Mouse (Mus musculus) layer of hippocampus, adult 18-20 months (tissue): Measurements from ENCODE around the gene Ppat. TPM values are rescaled to one million over a fixed set of nuclear protein-coding genes. Genes with fewer than 3 reads are reported as not detected.
"Not testable (repeated sequence)": the region's sequence is repeated elsewhere in the genome, so short reads cannot be mapped to it uniquely, and the experiment has no call there.

Experiments
- DNase-seq, 2 experiments: peaks; one replicate each; pipeline ENCODE4 v3.0.0; 2022; ENCODE audit warnings: low spot score in 2 of 2
- long read RNA-seq: library from polyadenylated mRNA; stranded (forward); transcript quantifications from one replicate; pipeline ENCODE4 v2.0.0, GENCODE M21; 2021
- total RNA-seq, 2 experiments: library from RNA; stranded (reverse); gene quantifications; 2 replicates each; pipeline ENCODE4 v1.2.3; 2021

Ppat gene
- 10 to 100 TPM; 16.2 to 17.8 TPM for total RNA-seq
- long read RNA-seq, transcript Ppat-202 (11 exons, 3,981 nt), result major isoform, 10 of 14 reads
- long read RNA-seq, partial matches to known transcripts, result 1 of 14 reads
- long read RNA-seq, other reads (novel, unspliced or antisense), result 3 of 14 reads

DNA sequence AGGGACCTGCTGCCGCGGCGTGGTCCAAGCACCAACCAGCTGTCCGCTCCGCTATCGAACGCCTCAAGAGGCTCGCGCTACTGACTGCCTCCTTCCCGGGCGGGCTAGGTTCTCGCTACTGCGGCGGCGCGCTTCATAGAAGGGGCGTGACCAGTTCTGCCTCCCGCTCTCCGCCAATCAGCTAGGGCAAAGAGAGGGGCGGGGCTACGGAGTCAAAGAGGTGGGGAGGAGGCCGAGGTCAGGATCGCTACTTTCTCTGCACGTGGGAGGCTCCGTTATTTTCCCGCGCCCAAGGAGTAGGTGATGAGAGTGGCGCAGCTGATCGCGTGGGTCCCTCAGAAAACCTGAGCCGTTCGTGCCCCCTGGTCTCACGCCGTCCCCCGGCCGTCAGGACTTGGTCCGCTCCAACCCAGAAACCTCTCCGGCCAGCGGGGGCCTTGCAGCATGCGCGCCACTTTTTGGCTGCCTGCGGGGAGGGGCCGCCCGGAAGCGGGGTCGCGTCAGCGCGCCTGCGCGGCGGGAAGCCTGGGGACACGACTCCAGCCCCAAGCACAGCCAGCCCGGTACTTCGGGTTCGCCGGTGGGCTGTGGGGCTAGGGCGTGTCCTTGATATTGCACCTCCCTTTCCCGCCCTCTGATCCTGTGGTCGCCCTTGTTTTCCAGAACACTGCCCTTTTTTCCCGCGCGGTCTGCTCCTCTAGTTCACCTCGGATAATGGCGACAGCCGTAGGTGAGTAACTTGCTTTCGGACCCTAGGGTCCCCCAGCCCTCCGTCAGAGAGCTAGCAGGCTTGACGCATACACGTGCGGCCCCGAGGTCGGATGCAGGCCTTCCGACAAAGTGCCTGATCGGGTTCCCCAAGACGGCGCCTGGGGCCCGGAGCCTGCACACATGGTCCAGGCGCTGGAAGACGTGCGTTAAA, at the start of gene Ppat, which contains the start of gene Paics:
Ppat (minus strand) TSS at position 473 of the 922 bp plus-strand sequence.
Paics (plus strand) TSS at position 202 of the 922 bp plus-strand sequence.
- peak; percentile 95 to 97 for DNase-seq

- DNase-seq, result peak in 1 of 2 experiments; percentile 46
These were observed 47.0 kb upstream of the Ppat start for GRCm38 (mm10) chr5:76998416-76998815.

GRCm38 (mm10) chr5:76993174-76993814, 41.9 kb upstream of the Ppat start:
- no peak for DNase-seq

DNA sequence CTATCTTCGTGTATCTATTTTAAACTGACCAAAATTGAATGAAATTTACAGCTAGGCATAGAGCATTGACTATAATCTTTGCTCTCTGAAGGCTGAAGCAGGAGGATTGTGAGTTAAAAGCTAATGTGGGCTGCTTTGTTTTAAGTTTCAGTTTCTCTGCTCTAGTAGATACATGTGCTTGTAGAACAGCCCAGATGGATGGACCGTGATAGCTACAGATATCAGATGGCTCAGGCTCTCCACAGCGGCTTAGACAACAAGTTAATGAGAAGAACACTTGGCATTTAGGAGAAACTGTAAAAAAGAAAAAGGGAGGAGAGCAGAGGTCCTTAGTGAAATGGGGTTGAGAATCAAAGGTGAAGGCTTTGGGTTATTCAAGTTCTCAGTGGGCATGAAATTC, 39.4 kb upstream of the Ppat start:
- DNase-seq, result peak in 1 of 2 experiments; percentile 32

DNA sequence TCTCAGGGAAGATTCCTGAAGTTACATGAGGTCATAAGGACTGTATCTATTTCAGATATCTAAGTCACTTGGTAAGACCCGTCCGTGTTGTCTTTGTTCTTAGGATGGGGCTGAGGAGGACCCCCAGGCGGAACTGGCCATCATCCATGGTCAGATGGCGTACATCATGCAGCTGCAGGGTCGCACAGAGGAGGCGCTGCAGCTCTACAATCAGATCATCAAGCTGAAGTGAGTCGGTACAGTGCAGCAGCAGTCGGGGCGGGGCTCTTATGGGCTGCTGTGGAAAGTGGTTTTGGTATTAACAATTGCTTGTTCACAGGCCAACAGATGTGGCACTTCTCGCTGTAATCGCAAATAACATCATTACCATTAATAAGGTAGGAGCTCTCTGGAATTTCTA, 32.6 kb upstream of the Ppat start:
- DNase-seq, result no peak

DNA sequence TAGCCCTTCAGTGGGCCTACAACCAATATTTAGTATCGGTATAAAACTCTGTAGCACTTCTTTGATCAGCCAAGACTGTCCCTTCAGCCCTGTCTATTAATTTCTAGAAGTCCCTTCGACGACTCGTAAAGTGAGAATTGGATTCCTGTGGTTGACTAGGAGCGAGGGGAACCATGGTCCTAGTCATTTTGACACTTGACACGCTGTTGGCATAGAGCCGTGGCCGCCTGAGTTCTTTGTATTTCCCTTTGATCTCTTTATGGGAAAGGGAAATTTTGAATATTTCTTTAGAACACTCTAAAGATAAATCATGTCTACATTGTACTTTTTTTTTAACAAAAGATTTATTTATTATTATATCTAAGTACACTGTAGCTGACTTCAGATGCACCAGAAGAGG, 24.4 kb upstream of the Ppat start:
- no peak for DNase-seq

GRCm38 (mm10) chr5:76974554-76975285, 23.3 kb upstream of the Ppat start, which contains the start of gene Srp72:
Srp72 (plus strand) TSS chr5:76974683.
- DNase-seq, result peak; percentile 58 to 84

DNA sequence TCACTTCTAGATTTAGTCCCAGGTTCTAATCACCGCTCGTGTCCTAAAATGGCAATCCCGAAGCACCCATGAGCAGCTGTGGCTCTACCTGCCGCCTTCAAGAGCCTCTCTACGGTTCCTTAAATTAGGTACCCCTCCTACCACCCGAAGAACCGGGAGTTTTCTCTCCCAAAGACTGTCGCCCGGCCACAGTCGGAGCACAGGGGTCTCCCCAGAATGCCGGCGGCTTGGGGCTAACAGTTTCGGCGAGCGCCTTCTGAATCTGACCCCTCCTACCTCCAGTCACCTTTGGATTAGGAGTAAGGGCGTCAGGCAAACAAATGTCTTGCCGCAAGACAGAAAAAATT, 22.8 kb upstream of the Ppat start:
- DNase-seq, result peak in 1 of 2 experiments; percentile 17

DNA sequence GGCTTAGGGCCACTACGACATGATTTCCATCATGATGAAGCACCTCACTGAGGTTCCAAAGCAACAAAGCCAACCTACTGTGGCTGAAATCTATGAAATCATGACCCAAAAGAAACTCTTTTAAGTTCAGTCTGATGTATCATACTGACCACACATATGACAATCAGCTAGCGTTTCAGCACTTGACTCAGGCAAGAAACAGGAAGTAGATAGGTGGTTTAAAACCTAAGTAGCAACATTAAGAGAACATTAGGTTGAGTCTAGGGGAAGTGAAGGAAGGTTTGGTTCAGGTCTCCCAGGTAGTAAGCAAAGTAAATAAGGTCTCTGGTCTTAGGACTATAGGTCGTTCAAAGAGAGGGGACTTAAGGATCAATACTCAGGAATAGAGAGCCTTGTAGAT, 22.1 kb upstream of the Ppat start:
- DNase-seq, result no peak

- DNase-seq, result not testable (repeated sequence)
These were observed 19.7 kb upstream of the Ppat start for GRCm38 (mm10) chr5:76971115-76971514.

DNA sequence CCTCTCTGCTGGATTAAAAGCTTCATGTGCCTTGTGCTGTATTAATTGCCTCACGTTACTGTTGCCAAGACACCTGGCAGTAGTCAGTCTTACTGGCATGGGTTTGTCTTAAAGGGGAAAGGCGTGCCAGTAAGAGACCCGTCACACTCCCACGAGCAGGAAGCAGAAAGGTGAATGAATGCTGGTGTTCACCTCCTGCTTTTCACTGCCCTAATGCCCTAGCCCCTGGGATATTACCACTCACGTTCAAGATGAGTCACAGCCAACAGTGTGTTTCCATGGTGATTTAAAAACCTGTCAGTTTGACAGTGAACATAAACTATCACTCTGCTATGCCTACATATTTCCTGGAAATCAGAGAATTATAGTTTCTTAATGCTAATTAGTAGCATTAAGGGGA, 17.9 kb upstream of the Ppat start:
- DNase-seq, result no peak

DNA sequence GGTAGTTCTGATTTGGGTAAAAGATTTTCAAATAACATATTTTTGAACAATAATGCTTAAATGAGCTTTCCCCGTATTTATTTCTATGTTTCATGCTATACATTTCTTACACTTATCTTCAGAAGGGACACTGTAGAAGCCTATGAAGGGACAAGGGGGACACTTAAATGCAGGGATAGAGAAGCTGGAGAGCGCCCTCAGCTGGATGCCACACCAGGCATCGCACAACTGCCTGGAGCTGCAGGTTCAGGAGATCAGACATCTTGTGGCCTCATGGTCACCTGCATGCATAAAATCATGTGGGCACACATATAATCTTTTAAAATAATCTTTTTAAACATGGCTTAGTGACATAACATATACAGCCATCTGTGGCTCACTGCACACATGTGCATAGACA, 13.3 kb upstream of the Ppat start:
- DNase-seq, result no peak

DNA sequence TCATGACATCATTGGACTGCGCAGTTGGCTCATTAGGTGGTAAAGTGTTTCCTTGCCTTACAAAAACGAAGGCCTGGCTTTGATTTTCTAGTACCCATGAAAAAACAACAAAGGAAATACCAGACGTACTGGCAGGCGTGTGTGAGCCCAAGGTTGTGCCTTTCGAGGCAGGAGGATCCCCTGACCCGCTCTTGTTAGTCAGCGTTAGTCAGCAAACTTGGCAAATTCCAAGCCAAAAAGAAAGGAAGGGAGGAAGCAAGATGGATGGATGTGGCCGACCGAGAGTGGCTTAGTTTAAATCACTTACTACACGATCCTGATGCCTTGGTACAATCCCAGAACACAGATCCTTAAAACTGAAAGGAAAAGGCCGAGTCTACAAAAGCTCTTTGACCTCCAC, 11.2 kb upstream of the Ppat start:
- no peak for DNase-seq

- DNase-seq, result no peak
These were observed 8.2 kb upstream of the Ppat start for GRCm38 (mm10) chr5:76959587-76959986.

- DNase-seq, result no peak
These were observed 6.6 kb upstream of the Ppat start for GRCm38 (mm10) chr5:76957954-76958353.

- no peak for DNase-seq
These were observed 4.1 kb upstream of the Ppat start for GRCm38 (mm10) chr5:76955474-76955873.

DNA sequence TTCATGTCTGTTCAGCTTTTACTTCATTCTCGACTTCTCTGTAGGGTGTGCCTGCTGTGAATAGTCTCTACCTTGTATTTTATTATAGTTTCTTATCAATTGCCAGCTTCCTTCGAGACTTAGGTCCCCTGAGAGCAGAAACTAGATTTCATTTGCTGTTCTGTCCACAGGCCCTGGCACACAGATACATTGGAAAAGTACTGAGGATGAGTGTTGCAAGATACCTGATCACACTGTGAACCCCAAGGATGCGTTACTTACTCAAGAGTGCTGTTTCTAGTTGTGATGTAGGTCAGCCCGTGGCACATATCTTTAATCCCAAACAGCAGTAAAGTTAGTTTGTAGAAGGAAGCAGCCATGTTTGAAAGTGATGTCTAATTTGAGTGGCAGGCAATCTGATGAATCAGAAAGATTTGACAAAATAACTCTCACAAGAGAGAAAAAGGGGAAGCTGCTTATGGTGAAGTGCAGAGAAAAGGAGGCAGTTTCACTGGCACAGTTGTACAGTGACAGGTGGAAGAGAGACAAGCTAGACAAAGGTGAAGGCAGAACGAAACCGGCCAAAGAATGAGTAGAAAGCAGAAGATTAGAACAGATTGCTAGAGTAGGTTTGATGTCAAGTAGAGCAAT, 3.0 kb upstream of the Ppat start:
- no peak for DNase-seq

DNA sequence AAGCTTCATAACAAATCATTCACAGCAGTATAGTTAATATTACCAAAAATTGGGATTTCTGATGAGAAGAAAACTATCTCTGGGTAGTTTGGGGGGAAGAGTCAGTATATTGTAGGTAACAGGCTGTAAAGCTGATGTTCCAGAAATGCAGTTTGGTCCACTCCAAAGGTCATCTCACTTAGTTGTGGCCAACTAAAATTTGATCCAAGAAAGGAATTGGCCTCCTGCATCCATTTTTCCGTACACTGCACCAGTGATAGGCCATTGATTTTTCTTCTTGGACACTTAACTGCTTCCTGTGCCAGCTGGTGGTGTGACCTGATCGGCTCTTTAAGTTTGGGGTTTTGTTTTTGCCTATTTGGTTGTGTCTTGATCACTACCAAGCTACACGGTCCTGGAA, 2.4 kb upstream of the Ppat start:
- no peak for DNase-seq

GRCm38 (mm10) chr5:76952112-76953040, 998 bp upstream of the Ppat start:
- no peak for DNase-seq
